Mouse (Mus musculus): ENCODE measurements at regions not wholly inside any gene's neighbourhood (a gene's known extent, or its start where the extent isn't known, plus 50 kb on each side); places are given as distances from the start of the nearest gene placed in this dataset.

GRCm38 (mm10) chr14:102553781-102554180, 428.7 kb downstream of the Kctd12 start:
- Histone ChIP-seq H3K4me1 (no peaks in the 10 kb centered on the region), H3K4me2 (no peak overlapping the region), H3K9me3 (replicated peaks) (no peaks in the 10 kb centered on the region), H3K9ac (replicated peaks) (no peak overlapping the region), H3K27me3 (replicated peaks) (no peaks in the 10 kb centered on the region), H3K36me3 (no peaks in the 10 kb centered on the region), H3K4me3 (replicated peaks) (no peak overlapping the region), H3K27ac (replicated peaks) (no peak overlapping the region)
- no peak for ATAC-seq (ENCODE audit: low FRiP score)
- WGBS = 64% methylated on average over 2 of the region's 2 CpGs

GRCm38 (mm10) chr14:102552598-102552997, 429.8 kb downstream of the Kctd12 start:
- Histone ChIP-seq H3K27me3 (replicated peaks) (no peaks in the 10 kb centered on the region), H3K9me3 (replicated peaks) (no peaks in the 10 kb centered on the region), H3K4me2 (no peak overlapping the region), H3K27ac (replicated peaks) (no peak overlapping the region), H3K9ac (replicated peaks) (no peak overlapping the region), H3K4me1 (no peaks in the 10 kb centered on the region), H3K4me3 (replicated peaks) (no peak overlapping the region), H3K36me3 (no peaks in the 10 kb centered on the region)
- WGBS = 87% methylated on average over 2 of the region's 2 CpGs
- no peak for ATAC-seq (ENCODE audit: low FRiP score)

DNA sequence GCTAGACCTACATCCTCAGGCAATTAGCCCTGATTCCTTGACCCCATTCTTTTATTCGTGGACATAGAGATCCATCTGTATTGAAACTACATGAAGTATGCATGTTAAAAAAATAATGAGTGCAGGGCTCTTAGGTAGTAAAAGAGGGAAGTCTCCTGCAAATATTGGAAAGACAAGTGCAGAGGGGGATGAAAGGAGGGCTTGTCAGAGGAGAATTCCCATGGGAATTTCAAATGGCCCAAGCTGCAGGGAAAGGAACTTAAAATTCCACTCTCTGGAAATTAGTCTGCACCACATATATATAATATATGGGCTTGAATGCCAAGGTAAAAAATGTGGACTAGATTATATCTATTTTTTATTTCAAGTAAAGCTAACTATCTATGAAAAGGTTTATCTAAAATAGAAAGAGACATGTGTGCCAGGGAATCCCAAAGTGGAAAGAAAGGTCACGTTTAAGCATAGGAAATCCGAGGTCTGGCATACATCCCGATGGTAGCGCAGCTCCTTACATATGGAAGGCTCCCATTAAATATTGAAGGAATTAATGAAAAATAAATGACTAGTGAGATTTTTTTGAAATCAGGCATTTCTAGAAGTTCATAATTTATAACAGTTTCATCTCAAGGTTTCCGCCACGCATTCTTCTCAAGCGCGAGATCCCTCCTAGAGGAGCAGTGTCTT, 457.4 kb downstream of the Kctd12 start:
- WGBS = 57% methylated on average over 9 of the region's 9 CpGs
- Histone ChIP-seq H3K9ac (replicated peaks) (no peak overlapping the region), H3K4me3 (replicated peaks) (no peak overlapping the region), H3K4me1 (peaks cover 3% of the 10 kb centered on the region; the same call in 1 of the 2 replicates), H3K4me2 (0 out of 2 replicates have a peak overlapping the region, but pooled peaks have one; percentile 11), H3K27ac (replicated peaks) (no peak overlapping the region), H3K27me3 (replicated peaks) (no peaks in the 10 kb centered on the region), H3K36me3 (no peaks in the 10 kb centered on the region), H3K9me3 (replicated peaks) (no peaks in the 10 kb centered on the region)
- no peak for ATAC-seq (ENCODE audit: low FRiP score)

- Histone ChIP-seq H3K4me3 (replicated peaks) (no peak overlapping the region), H3K27me3 (replicated peaks) (no peaks in the 10 kb centered on the region), H3K27ac (replicated peaks) (no peak overlapping the region), H3K9ac (replicated peaks) (no peak overlapping the region), H3K4me2 (no peak overlapping the region), H3K4me1 (no peaks in the 10 kb centered on the region), H3K36me3 (no peaks in the 10 kb centered on the region), H3K9me3 (replicated peaks) (no peaks in the 10 kb centered on the region)
- 10% methylated on average over 2 of the region's 2 CpGs for WGBS
- no peak for ATAC-seq (ENCODE audit: low FRiP score)
Measured at GRCm38 (mm10) chr14:102516765-102517164, 465.7 kb downstream of the Kctd12 start.

- WGBS = 63% methylated on average over 2 of the region's 2 CpGs
- Histone ChIP-seq H3K4me3 (replicated peaks) (no peak overlapping the region), H3K4me1 (no peaks in the 10 kb centered on the region)
Measured at GRCm38 (mm10) chr14:102514527-102514926, 467.9 kb downstream of the Kctd12 start.

GRCm38 (mm10) chr14:102512651-102513050, 469.8 kb downstream of the Kctd12 start:
- Histone ChIP-seq H3K9ac (replicated peaks) (no peak overlapping the region), H3K36me3 (no peaks in the 10 kb centered on the region), H3K9me3 (replicated peaks) (no peaks in the 10 kb centered on the region), H3K4me2 (no peak overlapping the region), H3K4me3 (replicated peaks) (no peak overlapping the region), H3K27me3 (replicated peaks) (no peaks in the 10 kb centered on the region), H3K27ac (replicated peaks) (no peak overlapping the region), H3K4me1 (no peaks in the 10 kb centered on the region)
- 57% methylated on average over 3 of the region's 3 CpGs for WGBS
- no peak for ATAC-seq (ENCODE audit: low FRiP score)

More at GRCm38 (mm10) chr14:102514527-102514926, 467.9 kb downstream of the Kctd12 start:
- ATAC-seq (ENCODE audit: low FRiP score) = no peak
- H3K4me2 ChIP-seq = no peak overlapping the region
- H3K27me3 ChIP-seq (replicated peaks) = no peaks in the 10 kb centered on the region
- H3K36me3 ChIP-seq = no peaks in the 10 kb centered on the region
- no peak overlapping the region for H3K9ac ChIP-seq (replicated peaks)
- H3K9me3 ChIP-seq (replicated peaks) = no peaks in the 10 kb centered on the region
- H3K27ac ChIP-seq (replicated peaks) = no peak overlapping the region

- no peak overlapping the region for H3K9ac ChIP-seq (replicated peaks)
- no peak overlapping the region for H3K4me2 ChIP-seq
- no peak overlapping the region for H3K4me3 ChIP-seq (replicated peaks)
- H3K27me3 ChIP-seq (replicated peaks) = no peaks in the 10 kb centered on the region
- no peaks in the 10 kb centered on the region for H3K4me1 ChIP-seq
- ATAC-seq (ENCODE audit: low FRiP score) = no peak
- WGBS = 74% methylated on average over 7 of the region's 7 CpGs
- no peaks in the 10 kb centered on the region for H3K9me3 ChIP-seq (replicated peaks)
- no peaks in the 10 kb centered on the region for H3K36me3 ChIP-seq
- H3K27ac ChIP-seq (replicated peaks) = no peak overlapping the region
Measured at GRCm38 (mm10) chr14:102511691-102512383, 470.6 kb downstream of the Kctd12 start.

DNA sequence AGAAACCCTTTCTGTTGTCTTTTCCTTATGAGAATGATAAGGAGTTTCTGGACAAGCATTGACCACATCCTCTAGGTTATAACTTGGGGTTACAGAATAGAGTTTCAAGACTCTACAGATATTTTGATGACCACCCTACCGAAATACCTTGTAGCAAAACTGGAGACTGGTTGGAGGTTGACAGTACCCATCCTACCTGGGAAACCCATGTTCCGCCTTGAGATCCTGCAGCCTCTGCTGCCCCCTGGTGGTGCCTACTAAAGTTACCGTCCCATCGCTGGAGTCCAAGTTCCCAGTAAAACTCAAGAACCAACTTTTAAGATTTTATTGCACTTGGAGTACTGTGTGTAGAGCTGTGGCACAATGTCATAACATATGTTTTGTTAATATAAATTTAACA, 472.1 kb downstream of the Kctd12 start:
- no peaks in the 10 kb centered on the region for H3K9me3 ChIP-seq (replicated peaks)
- H3K27me3 ChIP-seq (replicated peaks) = no peaks in the 10 kb centered on the region
- ATAC-seq (ENCODE audit: low FRiP score) = no peak
- no peak overlapping the region for H3K4me3 ChIP-seq (replicated peaks)
- H3K9ac ChIP-seq (replicated peaks) = no peak overlapping the region
- H3K27ac ChIP-seq (replicated peaks) = no peak overlapping the region
- no peaks in the 10 kb centered on the region for H3K4me1 ChIP-seq
- 38% methylated on average over 4 of the region's 4 CpGs for WGBS
- H3K4me2 ChIP-seq = no peak overlapping the region
- no peaks in the 10 kb centered on the region for H3K36me3 ChIP-seq

GRCm38 (mm10) chr14:102505696-102506321, 476.6 kb downstream of the Kctd12 start:
- Histone ChIP-seq H3K4me3 (replicated peaks) (no peak overlapping the region), H3K4me1 (no peaks in the 10 kb centered on the region), H3K27ac (replicated peaks) (no peak overlapping the region), H3K9me3 (replicated peaks) (no peaks in the 10 kb centered on the region), H3K9ac (replicated peaks) (no peak overlapping the region), H3K36me3 (no peaks in the 10 kb centered on the region), H3K4me2 (no peak overlapping the region), H3K27me3 (replicated peaks) (no peaks in the 10 kb centered on the region)
- WGBS = 91% methylated on average over 3 of the region's 3 CpGs
- no peak for ATAC-seq (ENCODE audit: low FRiP score)

DNA sequence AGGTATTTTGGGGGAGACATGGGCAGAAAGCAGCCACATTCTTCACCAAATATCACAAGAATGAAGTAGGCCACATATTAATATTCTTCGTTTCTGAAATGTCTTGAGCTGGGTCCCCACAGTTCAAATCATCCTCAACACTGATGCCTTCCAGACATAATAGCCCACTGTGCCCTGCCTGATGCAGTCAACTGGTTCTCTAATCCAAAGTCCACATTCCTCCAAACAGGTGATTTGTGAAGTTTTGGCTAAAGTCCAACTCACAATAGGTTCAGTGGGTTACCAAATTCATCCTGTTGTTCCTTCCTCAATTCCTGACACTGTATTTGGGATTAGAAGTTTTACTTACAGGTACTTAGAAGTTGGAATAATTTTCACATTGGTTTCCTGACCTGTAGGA, 485.3 kb downstream of the Kctd12 start:
- H3K4me3 ChIP-seq (replicated peaks) = no peak overlapping the region
- no peak overlapping the region for H3K4me2 ChIP-seq
- no peak overlapping the region for H3K27ac ChIP-seq (replicated peaks)
- no peaks in the 10 kb centered on the region for H3K4me1 ChIP-seq
- H3K36me3 ChIP-seq = no peaks in the 10 kb centered on the region
- 98% methylated on average over 1 of the region's 1 CpGs for WGBS
- no peak for ATAC-seq (ENCODE audit: low FRiP score)
- no peaks in the 10 kb centered on the region for H3K27me3 ChIP-seq (replicated peaks)
- no peaks in the 10 kb centered on the region for H3K9me3 ChIP-seq (replicated peaks)
- H3K9ac ChIP-seq (replicated peaks) = no peak overlapping the region

GRCm38 (mm10) chr14:102492376-102492775, 490.1 kb downstream of the Kctd12 start:
- Histone ChIP-seq H3K36me3 (no peaks in the 10 kb centered on the region), H3K9me3 (replicated peaks) (no peaks in the 10 kb centered on the region), H3K4me1 (no peaks in the 10 kb centered on the region), H3K27ac (replicated peaks) (no peak overlapping the region), H3K4me3 (replicated peaks) (no peak overlapping the region), H3K9ac (replicated peaks) (no peak overlapping the region), H3K4me2 (no peak overlapping the region), H3K27me3 (replicated peaks) (no peaks in the 10 kb centered on the region)
- ATAC-seq (ENCODE audit: low FRiP score) = no peak
- 65% methylated on average over 2 of the region's 2 CpGs for WGBS

DNA sequence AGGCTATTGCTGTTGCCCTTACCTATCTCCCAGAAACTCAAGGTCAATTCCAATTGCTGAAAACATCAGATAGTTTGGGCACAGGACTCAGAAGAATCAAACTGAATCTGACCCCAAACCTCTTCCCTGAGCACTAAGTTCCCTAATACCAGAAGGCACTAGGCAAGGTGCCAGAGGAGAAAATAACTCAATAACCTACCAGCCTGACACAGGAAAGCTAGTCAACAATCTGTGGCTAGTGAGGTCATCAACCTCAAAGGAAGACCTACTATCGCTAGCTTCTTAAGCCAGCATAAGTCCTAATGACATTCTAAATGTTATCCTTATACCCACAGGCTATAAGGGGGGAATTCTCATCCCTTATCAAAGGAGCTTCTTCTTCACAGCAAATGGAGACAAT, 491.2 kb downstream of the Kctd12 start:
- H3K4me3 ChIP-seq (replicated peaks) = no peak overlapping the region
- H3K4me2 ChIP-seq = no peak overlapping the region
- WGBS = 96% methylated on average over 1 of the region's 1 CpGs
- H3K9me3 ChIP-seq (replicated peaks) = no peaks in the 10 kb centered on the region
- H3K9ac ChIP-seq (replicated peaks) = no peak overlapping the region
- no peaks in the 10 kb centered on the region for H3K4me1 ChIP-seq
- H3K36me3 ChIP-seq = no peaks in the 10 kb centered on the region
- H3K27ac ChIP-seq (replicated peaks) = no peak overlapping the region
- H3K27me3 ChIP-seq (replicated peaks) = no peaks in the 10 kb centered on the region
- no peak for ATAC-seq (ENCODE audit: low FRiP score)
